Mouse (Mus musculus) heart, adult 2 months (tissue): ENCODE measurements around the gene Best1. TPM values are rescaled to one million over a fixed set of nuclear protein-coding genes. Genes with fewer than 3 reads are reported as not detected.

Experiments used
- DNase-seq, 2 experiments: peaks; one replicate each; pipeline ENCODE4 v3.0.0; 2021
- H3K27ac ChIP-seq: fragments of 200-600 bp; 2 replicates; pipeline ENCODE4 v1.8.1; 2022
- H3K27me3 ChIP-seq: fragments of 200-500 bp; 2 replicates; pipeline ENCODE4 v1.6.1; 2012; ENCODE audit warnings: mild to moderate bottlenecking, low read length, inconsistent platforms, mixed read lengths; ENCODE audit not compliant: control insufficient read depth, insufficient read depth
- H3K36me3 ChIP-seq: fragments of 200-500 bp; 2 replicates; pipeline ENCODE4 v1.6.1; 2012; ENCODE audit warnings: low read length, inconsistent platforms; ENCODE audit not compliant: control insufficient read depth, insufficient read depth
- H3K4me1 ChIP-seq: fragments of 200-500 bp; 2 replicates; pipeline ENCODE4 v1.6.1; 2011; ENCODE audit warnings: low read length; ENCODE audit not compliant: control insufficient read depth, insufficient read depth
- H3K4me3 ChIP-seq: fragments of 200-600 bp; 2 replicates; pipeline ENCODE4 v1.8.1; 2022
- H3K79me2 ChIP-seq: fragments of 200-500 bp; replicated peaks from 2 replicates; pipeline ENCODE4 v1.6.1; 2012; ENCODE audit warnings: mild to moderate bottlenecking, inconsistent platforms, low read length, moderate library complexity, mixed read lengths; ENCODE audit not compliant: control insufficient read depth, insufficient read depth
- H3K9ac ChIP-seq: fragments of 200-500 bp; 2 replicates; pipeline ENCODE4 v1.6.1; 2012; ENCODE audit warnings: low read depth, mild to moderate bottlenecking, control low read depth, inconsistent platforms, low read length, mixed read lengths
- CTCF ChIP-seq: fragments of 200-600 bp; IDR thresholded peaks from 2 replicates; pipeline ENCODE4 v1.8.1; 2022; ENCODE audit warnings: antibody characterized with exemption, mild to moderate bottlenecking, moderate library complexity
- EP300 ChIP-seq: fragments of 200-500 bp; IDR thresholded peaks from 2 replicates; pipeline ENCODE4 v1.6.1; 2011; ENCODE audit warnings: low read depth, low read length, control low read depth; ENCODE audit not compliant: insufficient read depth
- POLR2A ChIP-seq: fragments of 200-500 bp; IDR thresholded peaks from 2 replicates; pipeline ENCODE4 v1.6.1; 2011; ENCODE audit warnings: mild to moderate bottlenecking, low read depth, low read length, control low read depth; ENCODE audit not compliant: insufficient read depth
- WGBS: fragments of 180-500 bp; shearing (Covaris S2); methylation state at CpG from one replicate; pipeline ENCODE4 v1.1.7; 2018; 5-methylcytosine and 5-hydroxymethylcytosine counted together
- intact Hi-C: fragments of 180-260 bp; cut with DNase I; formaldehyde crosslinking; loops from one replicate; pipeline ENCODE4 v1.15.1; 2025
- polyA plus RNA-seq: library from polyadenylated mRNA; depleted of rRNA; stranded (reverse); fragments of >200 nt; gene quantifications from 2 replicates; pipeline ENCODE4 v1.2.3, GENCODE M21; 2012
- total RNA-seq, 2 experiments: library from RNA; stranded (reverse); gene quantifications; 2 replicates each; pipeline ENCODE4 v1.2.3; 2021

Gene Best1
- total and polyA plus RNA-seq, 3 experiments: 0.10 to 0.45 (median 0.11) TPM

GRCm38 (mm10) chr19:9956624-9957388, 44.6 kb downstream of the Best1 start:
- Histone ChIP-seq H3K79me2 (no peaks in the 10 kb centered on the region), H3K27ac (no peak overlapping the region), H3K4me1 (peaks cover 4% of the 10 kb centered on the region; the same call in 1 of the 2 replicates), H3K27me3 (no peaks in the 10 kb centered on the region), H3K36me3 (no peaks in the 10 kb centered on the region), H3K4me3 (no peak overlapping the region), H3K9ac (no peak overlapping the region)
- intact Hi-C loops: no loop called here
- no peak for TF ChIP-seq CTCF
- TF ChIP-seq POLR2A: no peak
- TF ChIP-seq EP300: no peak
- 75% methylated on average over 4 of the region's 4 CpGs for WGBS
- DNase-seq: no peak

GRCm38 (mm10) chr19:9955438-9955837, 46.0 kb downstream of the Best1 start:
- DNase-seq: no peak
- TF ChIP-seq CTCF (no peak), POLR2A (no peak), EP300 (no peak)
- no peak overlapping the region for H3K9ac ChIP-seq
- H3K4me1 ChIP-seq: peaks cover 4% of the 10 kb centered on the region; the same call in 1 of the 2 replicates
- H3K79me2 ChIP-seq: no peaks in the 10 kb centered on the region
- H3K36me3 ChIP-seq: no peaks in the 10 kb centered on the region
- no peak overlapping the region for H3K4me3 ChIP-seq
- WGBS: 76% methylated on average over 1 of the region's 1 CpGs
- peak overlapping the region; percentile 36 for H3K27ac ChIP-seq
- intact Hi-C loops: no loop called here
- no peaks in the 10 kb centered on the region for H3K27me3 ChIP-seq

- H3K4me3 ChIP-seq: peak overlapping the region; percentile 32; the same call in 1 of the 2 replicates
- no peak for DNase-seq
- WGBS: 34% methylated on average over 5 of the region's 5 CpGs
- H3K9ac ChIP-seq: peak overlapping the region; percentile 47; the same call in 1 of the 2 replicates
- H3K36me3 ChIP-seq: no peaks in the 10 kb centered on the region
- no peaks in the 10 kb centered on the region for H3K27me3 ChIP-seq
- peaks cover 4% of the 10 kb centered on the region; the same call in 1 of the 2 replicates for H3K4me1 ChIP-seq
- intact Hi-C loops: no loop called here
- H3K79me2 ChIP-seq: no peaks in the 10 kb centered on the region
- TF ChIP-seq EP300 (no peak), CTCF (no peak), POLR2A (no peak)
- H3K27ac ChIP-seq: peak overlapping the region; percentile 82
Measured at GRCm38 (mm10) chr19:9954811-9955202, 46.6 kb downstream of the Best1 start.

GRCm38 (mm10) chr19:9954055-9954810, 47.2 kb downstream of the Best1 start:
- Histone ChIP-seq H3K4me3 (peak overlapping the region; percentile 32; the same call in 1 of the 2 replicates), H3K27ac (peak overlapping the region; percentile 82), H3K27me3 (no peaks in the 10 kb centered on the region), H3K9ac (no peak overlapping the region), H3K79me2 (no peaks in the 10 kb centered on the region), H3K4me1 (peaks cover 4% of the 10 kb centered on the region; the same call in 1 of the 2 replicates), H3K36me3 (no peaks in the 10 kb centered on the region)
- intact Hi-C loops: no loop called here
- peak; percentile 81 to 90 for DNase-seq
- TF ChIP-seq POLR2A (peak; percentile 36; the same call in 1 of the 2 replicates), EP300 (peak; percentile 58; the same call in 1 of the 2 replicates), CTCF (no peak)
- WGBS: 19% methylated on average over 7 of the region's 7 CpGs

- H3K36me3 ChIP-seq: no peaks in the 10 kb centered on the region
- DNase-seq: no peak
- peaks cover 4% of the 10 kb centered on the region; the same call in 1 of the 2 replicates for H3K4me1 ChIP-seq
- 87% methylated on average over 3 of the region's 3 CpGs for WGBS
- H3K4me3 ChIP-seq: no peak overlapping the region
- H3K79me2 ChIP-seq: no peaks in the 10 kb centered on the region
- no peak overlapping the region; the same call in 1 of the 2 replicates for H3K27ac ChIP-seq
- TF ChIP-seq POLR2A (no peak), CTCF (no peak)
- no peak overlapping the region for H3K9ac ChIP-seq
- no peaks in the 10 kb centered on the region for H3K27me3 ChIP-seq
- intact Hi-C loops: no loop called here
Measured at GRCm38 (mm10) chr19:9952912-9953311, 48.5 kb downstream of the Best1 start.

GRCm38 (mm10) chr19:9952390-9952789, 49.0 kb downstream of the Best1 start:
- H3K4me1 ChIP-seq: peaks cover 6% of the 10 kb centered on the region
- no peaks in the 10 kb centered on the region for H3K36me3 ChIP-seq
- no peak overlapping the region; the same call in 1 of the 2 replicates for H3K27ac ChIP-seq
- no peak overlapping the region for H3K4me3 ChIP-seq
- intact Hi-C loops: no loop called here
- 58% methylated on average over 3 of the region's 3 CpGs for WGBS
- H3K27me3 ChIP-seq: no peaks in the 10 kb centered on the region
- TF ChIP-seq POLR2A (no peak), CTCF (no peak), EP300 (no peak)
- no peaks in the 10 kb centered on the region for H3K79me2 ChIP-seq
- no peak for DNase-seq
- H3K9ac ChIP-seq: no peak overlapping the region
